Mouse (Mus musculus): ENCODE results near the gene Scaf11.

GRCm38 (mm10) chr15:96494279-96494678 lies 33.6 kb upstream of the Scaf11 start:
- TF ChIP-seq CTCF (IDR thresholded peaks at IDR 0.05) (no peak), POLR2A (IDR thresholded peaks at IDR 0.05; ENCODE audit: insufficient read depth, low read depth, low read length) (no peak)

All from heart, adult 2 months (tissue).